Mouse (Mus musculus) spleen, adult 18-20 months (tissue): ENCODE results near the gene Arg2.

ENCODE experiments used
- DNase-seq, 2 experiments: peaks; one replicate each; pipeline ENCODE4 v3.0.0; 2022; ENCODE audit warnings: mixed read lengths in 2 of 2

Gene Arg2

GRCm38 (mm10) chr12:79130299-79131177, at the start of gene Arg2:
Gene Arg2 (plus strand): TSS chr12:79130777.
- DNase-seq, result peak; percentile 66 to 75

- peak; percentile 75 to 80 for DNase-seq
These were observed 41.3 kb upstream of the Arg2 start, which contains the start of gene Pigh for GRCm38 (mm10) chr12:79089182-79089812. Gene Pigh (minus strand): TSS chr12:79089651.

- DNase-seq, result peak; percentile 51 to 75
These were observed 38.0 kb upstream of the Arg2 start for GRCm38 (mm10) chr12:79092569-79092968.

GRCm38 (mm10) chr12:79097106-79097752, 33.3 kb upstream of the Arg2 start:
- peak in 1 of 2 experiments; percentile 27 for DNase-seq

GRCm38 (mm10) chr12:79103773-79104172, 26.8 kb upstream of the Arg2 start:
- DNase-seq, result no peak

GRCm38 (mm10) chr12:79104544-79104943, 26.0 kb upstream of the Arg2 start:
- DNase-seq, result no peak

GRCm38 (mm10) chr12:79105312-79105711, 25.3 kb upstream of the Arg2 start:
- DNase-seq, result no peak

GRCm38 (mm10) chr12:79118991-79119390, 11.6 kb upstream of the Arg2 start:
- DNase-seq, result no peak

- DNase-seq, result no peak
These were observed 7.8 kb upstream of the Arg2 start for GRCm38 (mm10) chr12:79122820-79123219.

GRCm38 (mm10) chr12:79131178-79131675, 650 bp downstream of the Arg2 start:
- no peak for DNase-seq

GRCm38 (mm10) chr12:79131706-79132460, 1.3 kb downstream of the Arg2 start:
- DNase-seq, result no peak

- no peak for DNase-seq
These were observed 4.1 kb downstream of the Arg2 start for GRCm38 (mm10) chr12:79134676-79135075.

GRCm38 (mm10) chr12:79135105-79135504, 4.5 kb downstream of the Arg2 start:
- DNase-seq, result no peak

GRCm38 (mm10) chr12:79136949-79137348, 6.4 kb downstream of the Arg2 start:
- DNase-seq, result no peak

- no peak for DNase-seq
These were observed 8.4 kb downstream of the Arg2 start for GRCm38 (mm10) chr12:79138999-79139398.

- DNase-seq, result no peak
These were observed 8.8 kb downstream of the Arg2 start for GRCm38 (mm10) chr12:79139417-79139816.

GRCm38 (mm10) chr12:79140811-79141210, 10.2 kb downstream of the Arg2 start:
- DNase-seq, result no peak

- DNase-seq, result no peak
These were observed 10.8 kb downstream of the Arg2 start for GRCm38 (mm10) chr12:79141384-79141783.

GRCm38 (mm10) chr12:79149653-79150052, 19.1 kb downstream of the Arg2 start:
- DNase-seq, result no peak

GRCm38 (mm10) chr12:79162876-79163275, 32.3 kb downstream of the Arg2 start:
- no peak for DNase-seq

- no peak for DNase-seq
These were observed 38.6 kb downstream of the Arg2 start for GRCm38 (mm10) chr12:79169173-79169572.

- DNase-seq, result no peak
These were observed 39.8 kb downstream of the Arg2 start for GRCm38 (mm10) chr12:79170421-79170820.
